Mouse (Mus musculus): ENCODE data around the gene Abtb2. TPM values are rescaled to one million over a fixed set of nuclear protein-coding genes. Genes with fewer than 3 reads are reported as not detected.
A peak's percentile ranks its signal among the peaks of the same experiment; 100 is the strongest.

The Abtb2 gene
- total and polyA plus RNA-seq, 3 experiments: 0.12 to 0.13 TPM; not detected in 1

DNA sequence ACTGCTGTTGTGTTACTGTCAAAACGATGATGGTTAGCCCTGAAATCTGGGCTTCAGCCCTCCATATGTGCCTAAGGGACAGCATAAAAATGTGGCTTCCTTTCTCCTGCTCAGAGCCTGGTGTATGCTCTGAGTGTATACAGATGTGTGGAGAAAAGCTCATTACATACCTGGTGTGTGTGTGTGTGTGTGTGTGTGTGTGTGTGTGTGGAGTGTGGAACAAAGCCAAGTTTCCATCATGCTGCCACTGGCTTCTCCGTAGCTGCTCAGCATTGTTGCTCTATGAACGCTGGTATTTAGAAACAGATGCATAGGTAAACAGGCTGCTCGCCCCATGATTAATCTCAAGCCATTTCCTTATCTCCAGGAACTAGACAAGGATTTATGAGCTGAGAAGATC, 137.8 kb downstream of the Abtb2 start:
- H3K27ac ChIP-seq (ENCODE audit: control insufficient read depth, low read depth, low read length): no peak overlapping the region
- peaks cover 0 to 3% of the 10 kb centered on the region in 2 experiments; a peak in 1 of 4 replicates for H3K27me3 ChIP-seq (ENCODE audit: control insufficient read depth in 1 of 2, insufficient read depth in 2 of 2, low read length in 2 of 2)
- no peak overlapping the region for H3K9ac ChIP-seq (ENCODE audit: control insufficient read depth, low read depth, low read length, poor library complexity, severe bottlenecking)
- peaks cover 0 to 18% of the 10 kb centered on the region in 2 experiments; a peak in 3 of 4 replicates for H3K4me1 ChIP-seq (ENCODE audit: control insufficient read depth in 1 of 2, insufficient read depth in 2 of 2, low read length in 2 of 2)
- no peak overlapping the region for H3K4me3 ChIP-seq (ENCODE audit: control insufficient read depth in 1 of 2, insufficient read depth in 1 of 2, low read depth in 2 of 2, low read length in 2 of 2)
- TF ChIP-seq GATA1 (IDR thresholded peaks at IDR 0.05; ENCODE audit: low read depth, low read length) (peak; percentile 42; the same call in 1 of the 2 replicates), TCF12 (IDR thresholded peaks at IDR 0.05; ENCODE audit: low read depth, low read length) (peak; percentile 44; the same call in 1 of the 2 replicates), MAX (IDR thresholded peaks at IDR 0.05; ENCODE audit: low read length) (no peak)
- H3K79me2 ChIP-seq (ENCODE audit: control insufficient read depth, insufficient read depth, low read length, poor library complexity): no peaks in the 10 kb centered on the region
- peaks cover 0 to 9% of the 10 kb centered on the region in 2 experiments; a peak in 2 of 4 replicates for H3K36me3 ChIP-seq (ENCODE audit: control insufficient read depth in 1 of 2, insufficient read depth in 2 of 2, low read length in 2 of 2)
- no peak for DNase-seq (ENCODE audit: low read depth, low spot score)
- H3K9me3 ChIP-seq (replicated peaks; ENCODE audit: insufficient read depth, low read length): no peaks in the 10 kb centered on the region

DNA sequence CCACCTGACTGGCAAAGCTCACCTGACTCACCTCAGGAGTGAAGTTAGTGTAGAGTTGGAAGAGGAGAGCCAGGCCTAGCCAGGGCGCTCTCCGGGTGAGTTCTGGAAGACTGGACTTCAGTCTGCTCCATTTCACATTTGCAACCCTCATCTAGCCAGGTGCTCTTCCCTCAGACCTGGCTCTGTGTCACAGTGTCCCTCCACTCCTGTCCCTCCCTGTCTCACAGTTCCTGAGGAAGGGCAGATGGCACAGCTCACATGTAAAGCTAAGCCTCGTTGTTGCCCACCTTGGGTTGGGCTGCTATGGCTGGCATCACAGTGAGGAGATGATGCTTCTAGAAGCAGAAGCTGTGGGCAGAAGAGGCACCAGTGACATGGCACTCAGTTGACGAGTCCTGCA, 139.7 kb downstream of the Abtb2 start:
- Histone ChIP-seq H3K36me3 (ENCODE audit: control insufficient read depth in 1 of 2, insufficient read depth in 2 of 2, low read length in 2 of 2) (peaks cover 0 to 9% of the 10 kb centered on the region in 2 experiments; a peak in 2 of 4 replicates), H3K27me3 (ENCODE audit: control insufficient read depth in 1 of 2, insufficient read depth in 2 of 2, low read length in 2 of 2) (no peaks in the 10 kb centered on the region), H3K27ac (ENCODE audit: control insufficient read depth, low read depth, low read length) (no peak overlapping the region), H3K4me1 (ENCODE audit: control insufficient read depth in 1 of 2, insufficient read depth in 2 of 2, low read length in 2 of 2) (peaks cover 0 to 18% of the 10 kb centered on the region in 2 experiments; a peak in 3 of 4 replicates), H3K4me3 (ENCODE audit: control insufficient read depth in 1 of 2, insufficient read depth in 1 of 2, low read depth in 2 of 2, low read length in 2 of 2) (no peak overlapping the region), H3K79me2 (ENCODE audit: control insufficient read depth, insufficient read depth, low read length, poor library complexity) (no peaks in the 10 kb centered on the region), H3K9me3 (replicated peaks; ENCODE audit: insufficient read depth, low read length) (no peaks in the 10 kb centered on the region), H3K9ac (ENCODE audit: control insufficient read depth, low read depth, low read length, poor library complexity, severe bottlenecking) (no peak overlapping the region)
- TF ChIP-seq ZMIZ1 (IDR thresholded peaks at IDR 0.05; ENCODE audit: low read depth, low read length) (no peak), ELF1 (IDR thresholded peaks at IDR 0.05; ENCODE audit: low read depth, low read length) (no peak)
- DNase-seq (ENCODE audit: low read depth, low spot score): no peak

DNA sequence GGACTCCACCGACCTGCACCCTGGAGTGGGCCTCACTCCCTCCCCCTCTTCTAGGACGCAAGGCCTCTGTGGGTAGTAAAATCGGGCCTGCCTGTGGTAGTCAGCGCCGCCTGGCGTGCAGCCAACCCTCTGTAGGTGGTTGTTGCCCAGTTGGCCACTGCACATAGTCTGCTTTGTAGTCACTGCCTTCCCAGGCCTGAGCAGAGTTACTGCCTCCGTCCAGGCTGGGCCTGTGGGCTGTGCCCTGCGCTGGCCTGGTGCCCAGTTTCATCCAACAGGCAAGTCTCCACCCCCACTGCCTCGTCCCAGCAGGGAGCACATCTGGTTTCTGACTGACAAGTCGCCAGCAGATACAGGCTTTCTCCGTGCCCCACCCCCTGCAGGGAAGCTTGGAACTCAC, 140.1 kb downstream of the Abtb2 start:
- Histone ChIP-seq H3K27ac (ENCODE audit: control insufficient read depth, low read depth, low read length) (no peak overlapping the region), H3K36me3 (ENCODE audit: control insufficient read depth in 1 of 2, insufficient read depth in 2 of 2, low read length in 2 of 2) (peaks cover 0 to 9% of the 10 kb centered on the region in 2 experiments; a peak in 2 of 4 replicates), H3K79me2 (ENCODE audit: control insufficient read depth, insufficient read depth, low read length, poor library complexity) (no peaks in the 10 kb centered on the region), H3K4me1 (ENCODE audit: control insufficient read depth in 1 of 2, insufficient read depth in 2 of 2, low read length in 2 of 2) (peaks cover 0 to 18% of the 10 kb centered on the region in 2 experiments; a peak in 3 of 4 replicates), H3K4me3 (ENCODE audit: control insufficient read depth in 1 of 2, insufficient read depth in 1 of 2, low read depth in 2 of 2, low read length in 2 of 2) (no peak overlapping the region), H3K9me3 (replicated peaks; ENCODE audit: insufficient read depth, low read length) (no peaks in the 10 kb centered on the region), H3K9ac (ENCODE audit: control insufficient read depth, low read depth, low read length, poor library complexity, severe bottlenecking) (no peak overlapping the region), H3K27me3 (ENCODE audit: control insufficient read depth in 1 of 2, insufficient read depth in 2 of 2, low read length in 2 of 2) (no peaks in the 10 kb centered on the region)
- no peak for TF ChIP-seq ZNF384 (IDR thresholded peaks at IDR 0.05; ENCODE audit: low read depth, low read length)
- TF ChIP-seq NELFE (IDR thresholded peaks at IDR 0.05; ENCODE audit: low read depth, low read length): no peak
- no peak for TF ChIP-seq ZKSCAN1 (IDR thresholded peaks at IDR 0.05; ENCODE audit: low read depth, low read length)
- peak; percentile 48; the same call in 1 of the 2 replicates for TF ChIP-seq ETS1 (IDR thresholded peaks at IDR 0.05; ENCODE audit: low read depth, low read length)
- 0 out of 6 replicates have a peak, but pooled peaks of 2 of the 3 experiments have one; percentile 8 to 11 for TF ChIP-seq CTCF (IDR thresholded peaks at IDR 0.05 in 2 of 3, conservative IDR thresholded peaks at IDR 0.05 in 1 of 3; ENCODE audit: control insufficient read depth in 1 of 3, insufficient read depth in 1 of 3, low read depth in 2 of 3, low read length in 3 of 3, poor library complexity in 1 of 3, severe bottlenecking in 1 of 3)
- TF ChIP-seq RAD21 (IDR thresholded peaks at IDR 0.05; ENCODE audit: low read depth, low read length): peak; percentile 3; the same call in 1 of the 2 replicates
- peak; percentile 42 for TF ChIP-seq SMC3 (IDR thresholded peaks at IDR 0.05; ENCODE audit: low read depth, low read length)
- peak; percentile 51 for DNase-seq (ENCODE audit: low read depth, low spot score)

All from MEL (cell line).